Mouse (Mus musculus) fibroblast of lung, adult 2 months (primary cell): ENCODE data around the gene Snd1.

ENCODE experiments used
- DNase-seq: peaks from one replicate; pipeline ENCODE4 v3.0.0-alpha.2; 2011; ENCODE audit warnings: low read depth

The Snd1 gene

DNA sequence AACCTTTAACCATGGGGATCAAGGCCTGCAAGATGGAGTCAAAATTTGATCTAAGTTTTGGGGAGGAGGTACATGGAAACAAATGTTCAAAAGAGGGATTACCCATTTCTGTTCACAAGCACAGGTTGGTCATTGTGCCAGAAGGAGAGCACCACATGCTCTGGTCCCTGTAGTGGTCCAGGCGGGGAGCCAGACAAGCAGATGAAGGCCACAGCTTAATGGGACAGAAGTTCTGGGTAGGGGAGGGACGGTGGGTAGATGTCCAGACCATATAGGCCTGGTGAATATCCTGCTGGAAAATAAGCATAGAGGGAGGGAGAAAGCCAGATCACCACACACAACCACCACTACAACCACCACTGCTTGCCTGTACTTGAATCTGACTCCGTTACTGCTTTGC, 503.9 kb downstream of the Snd1 start:
- DNase-seq = no peak

- no peak for DNase-seq
These were observed 504.6 kb downstream of the Snd1 start for GRCm38 (mm10) chr6:28979586-28979985.

- no peak for DNase-seq
These were observed 505.3 kb downstream of the Snd1 start for GRCm38 (mm10) chr6:28980219-28980618.

GRCm38 (mm10) chr6:28980750-28981584, 506.0 kb downstream of the Snd1 start:
- no peak for DNase-seq

GRCm38 (mm10) chr6:28981585-28981948, 506.6 kb downstream of the Snd1 start:
- no peak for DNase-seq

DNA sequence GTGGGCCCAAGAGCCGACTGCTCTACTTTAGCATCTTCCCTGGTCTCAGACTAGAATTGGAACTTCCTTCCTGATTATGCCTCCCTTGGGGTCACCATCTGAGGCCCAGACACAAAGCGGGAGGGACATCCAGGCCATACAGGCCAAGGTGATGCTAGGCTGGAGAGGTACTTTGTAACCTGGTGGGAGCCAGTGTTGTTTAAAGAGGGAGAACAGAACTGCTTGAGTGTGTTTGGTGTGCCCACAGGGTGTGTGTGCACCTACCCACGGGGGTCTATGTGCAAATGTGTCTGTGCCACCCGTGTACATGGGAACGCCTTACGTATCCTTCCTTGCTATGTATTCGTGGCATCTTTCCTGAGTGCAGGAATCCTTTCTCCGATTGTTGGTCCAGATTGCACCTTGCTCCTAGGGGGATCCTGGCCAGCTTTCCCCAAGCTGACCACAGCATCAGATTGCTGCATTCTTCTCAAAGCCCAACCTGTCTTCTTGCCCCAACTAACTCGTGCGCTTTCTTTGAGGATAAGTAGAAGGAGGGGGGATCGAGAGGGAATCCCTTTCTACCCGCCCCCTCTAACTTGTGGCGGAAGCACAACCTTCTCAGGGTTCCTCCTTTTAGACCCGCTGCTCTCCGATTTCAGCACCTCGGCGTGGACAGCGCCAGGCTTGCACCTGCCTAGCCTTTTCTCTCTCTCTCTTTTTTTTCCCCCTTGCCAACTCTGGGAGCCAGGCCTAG, 507.2 kb downstream of the Snd1 start:
- DNase-seq = no peak

- DNase-seq = no peak
These were observed 507.9 kb downstream of the Snd1 start for GRCm38 (mm10) chr6:28982817-28983216.
